Mouse (Mus musculus): ENCODE results near the gene Rhbg. TPM values are rescaled to one million over a fixed set of nuclear protein-coding genes. Genes with fewer than 3 reads are reported as not detected.

Rhbg gene
- total RNA-seq, 2 experiments from 2014 or later: 2.2 to 3.8 TPM

DNA sequence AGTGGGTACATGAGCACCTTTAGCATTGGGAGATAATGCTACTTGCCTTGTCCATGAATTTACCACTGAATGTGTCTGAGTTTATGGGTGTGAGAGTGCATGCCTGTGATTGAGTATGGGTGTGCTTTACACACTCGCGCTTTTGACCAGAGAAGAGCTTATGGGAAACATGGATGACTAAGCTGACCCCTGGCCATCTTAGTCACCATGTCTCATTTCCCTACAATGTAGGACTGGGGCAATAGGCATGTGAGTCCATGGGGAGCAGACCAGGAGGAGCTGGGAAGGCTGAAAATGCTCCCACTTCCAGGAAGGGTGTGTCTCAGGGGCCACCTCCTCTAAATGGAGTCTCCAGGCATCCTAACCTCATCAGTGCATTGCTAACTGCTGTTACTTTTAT is 44.4 kb downstream of the Rhbg start:
- DNase-seq (ENCODE audit: low spot score in 2 of 2): no peak

DNA sequence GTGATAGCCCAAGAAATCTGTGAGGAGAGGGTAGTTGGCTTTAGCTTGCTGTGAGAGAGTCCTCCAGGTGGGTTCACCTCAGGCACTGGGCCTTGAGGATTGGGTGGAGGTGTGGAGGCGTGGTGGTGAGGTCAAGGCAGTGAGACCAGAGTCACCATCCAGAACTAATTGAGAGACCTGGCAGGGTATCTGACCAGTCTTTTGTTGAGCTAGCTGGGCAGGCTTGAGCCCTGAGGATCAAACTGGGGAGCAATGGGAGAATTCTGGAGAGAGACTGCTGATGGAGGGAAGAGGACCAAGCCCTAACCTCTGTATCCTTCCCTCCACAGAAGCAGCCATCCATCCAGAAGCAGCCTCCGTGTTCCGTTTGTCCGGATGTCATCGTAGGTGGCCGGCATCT is 45.2 kb downstream of the Rhbg start:
- no peak for DNase-seq (ENCODE audit: low spot score in 2 of 2)

DNA sequence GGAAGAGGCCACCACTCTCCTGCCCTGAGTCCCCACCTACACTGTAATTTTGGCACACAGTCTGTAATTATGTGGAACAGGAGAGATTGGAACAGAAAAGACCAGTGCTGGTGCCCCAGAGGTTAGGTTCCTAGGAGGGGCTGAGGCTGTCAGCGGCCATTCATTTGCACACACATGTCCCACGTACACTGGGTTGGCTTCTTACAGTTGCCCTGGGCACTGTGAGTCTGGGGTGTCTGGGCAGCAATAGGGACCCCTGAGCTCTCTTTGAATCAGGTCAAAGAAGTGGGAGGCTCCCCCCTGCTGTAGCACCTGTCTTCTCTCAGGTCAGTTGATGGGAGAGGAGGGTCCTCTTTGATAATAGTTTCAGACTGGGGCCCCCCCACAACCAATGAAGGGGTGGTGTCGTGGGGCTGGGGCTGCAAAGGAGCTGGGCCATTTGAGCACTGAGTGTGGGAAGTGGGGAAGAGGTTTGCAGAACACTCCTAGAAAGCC is 46.2 kb downstream of the Rhbg start:
- no peak for DNase-seq (ENCODE audit: low spot score in 2 of 2)

DNA sequence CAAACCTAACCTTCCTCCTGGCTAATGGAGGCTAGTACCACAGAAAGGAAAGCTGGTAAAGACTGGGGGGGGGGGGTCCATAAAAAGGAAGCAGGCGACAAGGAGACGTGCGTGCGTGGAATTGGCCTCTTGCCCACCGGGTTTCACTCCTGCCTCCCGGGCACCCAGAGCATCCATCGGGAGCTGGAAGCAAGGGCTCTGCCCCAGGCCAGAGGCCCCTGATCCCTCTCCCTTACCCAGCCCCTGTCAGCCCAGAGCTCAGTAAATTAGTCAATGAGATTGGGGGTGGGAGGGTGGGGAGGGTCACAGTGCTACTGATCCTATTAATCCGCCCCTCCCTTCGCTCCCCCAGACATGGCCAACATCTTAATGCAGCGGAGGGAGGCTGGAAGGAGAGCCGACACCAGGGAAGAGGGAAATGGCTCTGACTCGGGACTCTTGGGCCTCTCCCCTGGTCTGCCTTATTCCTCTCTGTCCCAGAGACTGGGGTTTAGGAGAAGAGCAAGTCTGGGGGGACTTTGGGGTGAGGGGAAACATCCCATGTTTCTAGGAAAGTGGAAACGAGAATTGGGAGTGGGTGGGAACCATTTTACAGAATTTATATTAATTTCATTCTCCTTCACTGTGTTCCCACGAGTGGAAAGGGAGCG is 46.9 kb downstream of the Rhbg start:
- no peak for DNase-seq (ENCODE audit: low spot score in 2 of 2)

DNA sequence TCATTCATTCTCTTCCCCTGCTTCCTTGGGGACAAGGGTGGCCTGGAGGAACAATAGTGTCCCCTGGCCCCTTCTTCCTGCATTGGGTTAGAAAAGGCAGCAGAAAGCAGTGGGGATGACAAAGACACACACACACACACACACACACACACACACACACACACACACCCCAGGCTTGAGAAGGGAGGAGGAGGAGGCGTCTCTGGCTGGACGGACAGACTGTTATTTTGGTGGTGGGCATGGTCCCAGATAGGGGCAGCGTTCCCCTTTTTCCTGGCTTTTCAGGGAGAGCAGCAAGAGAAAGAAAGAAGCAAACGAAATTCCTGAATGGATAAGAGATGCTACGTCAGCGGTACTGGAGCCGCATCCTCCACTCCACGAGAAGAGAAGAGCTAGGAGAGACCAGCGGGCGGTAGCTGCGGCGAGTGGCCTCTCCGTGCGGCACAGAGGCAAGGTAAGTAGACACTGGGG is 47.6 kb downstream of the Rhbg start:
- no peak for DNase-seq (ENCODE audit: low spot score in 2 of 2)

DNA sequence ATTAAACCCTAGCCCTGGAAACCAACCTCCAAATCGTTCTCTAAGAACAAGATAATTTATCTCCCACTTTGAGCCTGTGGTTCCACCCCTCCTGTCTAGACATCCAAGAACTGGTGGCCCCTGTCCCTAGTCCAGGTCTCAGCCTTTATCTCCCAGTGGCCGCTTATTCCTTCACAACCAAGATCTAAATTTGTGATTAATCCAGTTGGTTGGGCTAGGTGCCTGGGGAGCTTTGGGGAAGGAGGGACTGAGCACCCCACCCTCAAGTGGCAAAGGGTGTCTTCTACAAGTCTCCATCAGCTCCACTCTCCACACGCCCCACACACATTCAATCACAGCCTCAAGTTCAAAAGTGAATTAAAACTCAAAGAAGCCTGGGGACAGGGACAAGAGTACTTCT is 48.0 kb downstream of the Rhbg start:
- DNase-seq (ENCODE audit: low spot score in 2 of 2): no peak

DNA sequence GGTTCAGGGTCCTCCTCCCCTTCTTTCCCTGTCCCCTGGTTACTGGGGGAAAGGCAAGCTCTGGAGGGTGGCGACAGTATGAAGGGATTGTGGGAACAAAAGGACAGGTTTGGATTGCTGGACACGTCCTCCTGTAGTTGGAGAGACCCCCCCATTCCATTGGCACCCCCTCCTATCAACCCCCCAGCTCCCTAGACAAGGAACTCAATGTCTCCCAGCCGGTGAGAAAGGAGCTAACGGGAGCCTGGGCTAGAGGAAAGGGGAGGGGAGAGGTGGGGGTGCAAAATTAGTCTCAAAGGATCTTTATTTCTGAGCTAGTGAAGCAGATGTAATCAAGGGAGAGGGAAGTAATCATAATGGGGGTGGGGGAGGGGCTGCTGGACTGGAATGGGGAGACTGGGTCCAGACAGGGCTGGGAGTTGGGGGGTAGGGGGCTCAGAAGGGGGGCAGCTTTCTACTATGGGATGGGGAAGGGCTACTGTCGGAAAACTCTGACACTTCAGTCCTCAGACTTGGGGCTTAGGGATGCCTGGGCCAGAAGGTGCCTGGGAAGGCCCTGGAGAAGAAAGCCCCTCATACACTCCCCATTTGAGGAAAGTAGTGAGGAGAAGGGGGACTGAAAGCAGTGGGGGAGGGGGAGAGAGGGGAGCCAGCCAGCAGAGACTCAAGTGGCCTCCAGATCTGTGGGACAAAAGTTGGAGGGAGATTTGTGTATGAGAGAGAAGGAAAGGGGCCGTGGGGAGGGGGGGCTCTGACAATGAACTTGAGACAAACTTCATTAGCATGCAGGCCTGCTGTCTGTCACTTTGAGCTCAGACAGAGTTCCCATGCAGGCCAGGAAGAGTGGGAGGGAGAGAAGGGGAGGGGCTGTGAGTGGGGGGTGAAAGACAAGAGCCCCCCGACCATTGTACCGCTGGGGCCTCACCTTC is 48.7 kb downstream of the Rhbg start:
- no peak for DNase-seq (ENCODE audit: low spot score in 2 of 2)

DNA sequence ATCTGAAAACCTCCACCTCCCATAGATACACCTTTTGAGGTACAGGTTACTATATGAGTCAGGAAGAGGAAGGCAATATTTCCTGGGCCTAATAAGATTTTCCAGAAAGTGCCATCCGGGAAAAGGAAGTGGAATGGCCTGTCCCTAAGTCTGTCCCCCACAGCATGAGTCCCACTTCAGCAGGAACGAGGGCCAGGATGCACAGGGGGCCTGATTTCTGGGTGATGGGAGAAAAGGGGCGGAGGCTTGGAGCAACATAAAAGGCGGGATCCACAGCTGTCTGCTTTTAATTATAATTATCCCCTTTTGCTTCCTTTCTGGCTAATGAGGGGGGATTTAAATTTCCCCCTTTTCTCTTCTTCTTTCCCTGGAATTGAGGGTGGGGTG is 49.3 kb downstream of the Rhbg start:
- no peak for DNase-seq (ENCODE audit: low spot score in 2 of 2)

DNA sequence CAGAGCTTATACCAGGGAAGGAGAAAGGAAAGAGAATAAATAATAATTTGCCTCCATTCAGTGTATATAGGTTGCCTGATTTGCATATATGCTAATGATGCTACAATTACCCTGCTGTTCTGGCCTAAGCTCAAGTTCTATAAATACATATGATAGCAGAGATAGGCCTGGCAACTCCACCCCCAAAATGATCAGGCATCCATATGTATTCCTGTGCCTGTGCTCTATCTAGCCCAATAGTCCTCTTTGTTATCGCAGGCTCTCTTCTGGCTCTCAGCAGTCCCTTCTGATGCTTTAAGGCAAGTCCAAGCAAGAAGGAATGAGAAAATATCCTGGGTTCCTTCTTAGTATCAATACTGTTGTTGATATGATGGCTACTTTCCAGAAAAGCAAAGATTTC is 49.8 kb downstream of the Rhbg start:
- no peak for DNase-seq (ENCODE audit: low spot score in 2 of 2)

DNA sequence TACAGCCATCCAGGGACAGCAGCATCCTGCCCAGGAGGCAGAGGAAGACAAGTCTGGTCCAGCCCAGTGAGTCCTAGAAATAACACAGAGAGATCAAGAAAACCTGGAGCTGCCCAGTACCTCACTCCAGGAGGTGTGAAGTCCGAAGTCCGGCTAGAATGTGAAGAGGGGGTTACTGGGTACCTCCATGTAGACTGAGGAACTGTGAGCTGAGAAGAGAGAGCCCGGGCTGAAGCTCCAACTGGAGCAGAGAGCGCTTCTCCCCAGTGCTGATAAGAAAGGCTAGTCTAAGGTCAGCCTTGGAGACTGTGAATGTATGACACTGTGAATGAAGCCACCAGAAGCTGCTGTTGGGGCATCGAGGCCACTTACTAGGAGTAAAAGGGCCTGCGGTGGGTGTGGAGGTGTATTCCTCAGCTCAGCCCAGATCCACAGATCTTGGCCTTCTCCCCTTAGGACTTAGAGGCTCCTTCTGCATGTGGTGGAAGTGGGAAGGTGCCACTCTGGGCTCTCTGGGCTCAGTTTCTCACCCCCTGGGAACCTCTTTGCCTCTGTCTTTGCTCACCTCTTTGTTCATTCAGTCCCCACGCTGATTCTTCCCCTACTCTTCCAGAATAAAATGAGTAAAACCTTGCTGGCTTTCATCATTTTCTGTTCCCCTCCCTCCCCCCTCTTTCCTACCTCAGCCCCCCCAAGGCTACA is 50.4 kb downstream of the Rhbg start:
- no peak for DNase-seq (ENCODE audit: low spot score in 2 of 2)

DNA sequence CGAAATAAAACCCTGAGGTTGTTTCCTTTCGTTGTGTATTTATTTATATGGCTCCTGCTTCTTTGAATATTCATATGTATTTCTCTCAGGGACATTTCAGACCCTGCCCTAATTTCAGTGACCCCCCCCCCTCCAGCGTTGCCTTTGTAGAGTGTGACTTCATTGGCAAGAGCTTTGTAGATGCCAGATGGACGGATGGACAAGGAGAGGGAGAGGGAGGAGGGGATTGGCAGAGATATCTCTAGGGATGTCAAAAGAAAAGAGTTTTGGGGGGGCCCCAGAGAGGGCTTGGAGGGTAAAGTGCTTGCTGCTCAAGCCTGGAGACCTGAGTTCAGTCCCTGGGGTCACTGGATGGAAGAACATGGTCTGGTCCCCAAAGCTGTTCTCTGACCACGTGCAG is 51.1 kb downstream of the Rhbg start:
- no peak for DNase-seq (ENCODE audit: low spot score in 2 of 2)

DNA sequence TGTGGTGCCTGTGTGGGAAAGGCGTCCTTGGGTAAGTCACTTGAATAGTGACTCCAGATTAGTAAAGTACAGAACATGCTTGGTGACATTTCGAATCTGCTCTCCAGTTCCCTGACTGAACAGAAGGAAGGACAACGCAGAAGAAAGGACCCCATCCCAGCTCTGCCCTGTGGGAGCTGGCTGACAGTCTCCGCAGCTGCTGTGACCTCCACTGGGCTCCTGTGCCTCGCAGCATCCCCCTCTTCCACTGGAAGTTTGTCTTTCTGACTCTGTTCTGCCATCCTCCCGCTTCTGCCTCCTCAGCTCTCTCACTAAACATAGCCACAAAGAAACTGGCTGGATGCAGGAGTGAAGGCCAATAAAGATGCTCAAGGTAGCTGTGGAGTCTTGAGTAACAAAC is 51.5 kb downstream of the Rhbg start:
- DNase-seq (ENCODE audit: low spot score in 2 of 2): no peak

DNA sequence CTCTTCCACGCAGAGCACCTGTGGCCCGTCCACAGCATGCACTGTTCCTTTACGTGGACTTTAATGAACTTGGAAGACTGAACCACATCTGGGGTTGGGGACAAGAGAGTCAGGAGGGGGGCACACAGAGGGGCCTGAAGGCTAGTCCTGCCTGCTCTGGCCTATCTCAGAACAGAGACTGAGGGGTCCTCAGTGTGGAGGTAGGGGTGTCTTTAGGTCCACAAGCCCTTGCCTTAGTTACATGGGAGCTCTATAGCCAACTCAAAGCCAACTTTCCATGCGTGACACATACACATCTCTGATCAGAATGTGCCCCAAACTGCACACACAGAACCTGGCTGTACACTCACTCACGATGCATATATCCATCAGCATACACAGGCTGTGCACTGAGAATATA is 52.9 kb downstream of the Rhbg start:
- DNase-seq (ENCODE audit: low spot score in 2 of 2): no peak

DNA sequence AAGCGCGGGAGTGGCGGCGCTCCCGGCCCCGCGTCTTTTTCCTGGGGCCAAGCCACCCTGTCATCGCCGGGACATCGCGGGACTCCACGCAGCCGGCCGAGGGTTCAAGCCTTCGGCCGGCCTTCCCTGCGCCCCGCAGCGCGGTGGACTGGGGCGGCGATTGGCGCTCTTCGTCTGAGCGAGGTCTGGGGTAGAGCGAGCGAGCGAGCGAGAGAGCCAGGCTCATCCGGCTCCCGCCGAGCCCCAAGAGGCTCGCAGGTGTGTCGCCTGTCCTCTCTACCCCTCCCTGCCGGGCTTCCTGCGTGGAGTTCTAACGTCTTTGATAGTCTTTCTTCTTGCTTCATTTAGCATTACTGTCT is 53.6 kb downstream of the Rhbg start:
- DNase-seq (ENCODE audit: low spot score in 2 of 2): no peak

DNA sequence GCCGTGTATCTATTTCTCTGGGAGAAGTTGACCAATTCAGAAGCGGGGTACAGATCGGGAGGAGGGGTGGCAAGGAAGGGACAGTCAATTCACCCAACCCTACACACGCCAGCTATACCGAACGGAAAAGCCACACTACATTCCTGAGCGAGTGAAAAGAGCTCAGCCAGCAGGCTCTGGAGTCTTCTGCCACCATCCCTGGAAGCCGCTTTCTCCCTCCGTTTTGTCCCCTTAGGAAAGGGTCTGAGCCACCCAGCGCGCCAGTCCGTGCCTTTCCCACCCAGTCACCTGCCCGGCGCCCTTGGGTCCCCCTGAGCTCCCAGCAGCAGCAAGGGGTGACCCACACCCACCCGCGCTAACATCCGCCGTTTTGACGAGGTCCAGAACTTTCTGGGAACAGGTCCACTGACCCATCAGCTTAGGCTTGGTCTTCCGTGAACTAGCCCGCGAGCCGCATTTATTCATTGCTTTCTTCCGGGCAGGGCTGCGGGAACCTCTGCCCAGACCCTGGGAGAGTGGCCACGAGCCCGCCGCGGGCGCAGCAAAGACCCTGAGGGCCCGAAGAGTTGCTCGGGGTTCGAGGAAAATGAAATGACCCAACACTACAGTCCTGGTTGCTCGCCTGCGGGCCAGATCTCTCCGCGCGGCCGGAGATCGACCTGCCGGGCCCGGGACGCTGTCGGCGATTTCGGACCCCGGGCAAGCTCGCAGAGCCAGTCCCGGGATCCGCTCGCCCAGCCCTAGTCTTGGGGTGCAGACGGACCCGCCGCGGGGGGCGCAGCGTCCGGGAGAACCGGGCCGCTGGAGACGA is 54.1 kb downstream of the Rhbg start:
- DNase-seq (ENCODE audit: low spot score in 2 of 2): no peak

DNA sequence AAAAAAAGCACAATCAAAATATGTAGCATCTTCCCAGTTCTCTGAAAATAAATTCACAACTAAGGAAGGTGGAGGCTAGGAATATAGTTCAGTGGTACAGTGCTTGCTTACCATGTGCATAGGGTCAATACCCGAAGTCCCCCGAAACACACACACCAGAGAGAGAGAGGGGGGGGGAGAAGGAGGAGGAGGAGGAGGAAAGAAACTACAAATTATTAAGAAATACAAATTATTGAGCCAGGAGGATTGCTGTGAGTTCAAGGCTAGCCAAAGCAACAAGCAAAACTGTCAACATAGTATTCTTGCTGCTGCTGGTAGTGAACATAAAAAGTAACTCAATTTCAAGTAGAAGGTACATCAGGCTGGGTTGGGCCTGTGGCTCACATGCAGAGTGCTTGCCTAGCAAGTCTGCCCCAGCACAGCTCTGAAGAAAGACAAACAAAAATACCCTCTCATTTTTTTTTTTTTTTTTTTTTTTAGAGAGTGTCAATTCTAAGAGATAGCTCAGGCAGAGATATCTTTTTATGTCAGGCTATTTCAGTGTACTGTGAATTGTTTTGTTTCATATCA is 54.9 kb downstream of the Rhbg start:
- no peak for DNase-seq (ENCODE audit: low spot score in 2 of 2)

DNA sequence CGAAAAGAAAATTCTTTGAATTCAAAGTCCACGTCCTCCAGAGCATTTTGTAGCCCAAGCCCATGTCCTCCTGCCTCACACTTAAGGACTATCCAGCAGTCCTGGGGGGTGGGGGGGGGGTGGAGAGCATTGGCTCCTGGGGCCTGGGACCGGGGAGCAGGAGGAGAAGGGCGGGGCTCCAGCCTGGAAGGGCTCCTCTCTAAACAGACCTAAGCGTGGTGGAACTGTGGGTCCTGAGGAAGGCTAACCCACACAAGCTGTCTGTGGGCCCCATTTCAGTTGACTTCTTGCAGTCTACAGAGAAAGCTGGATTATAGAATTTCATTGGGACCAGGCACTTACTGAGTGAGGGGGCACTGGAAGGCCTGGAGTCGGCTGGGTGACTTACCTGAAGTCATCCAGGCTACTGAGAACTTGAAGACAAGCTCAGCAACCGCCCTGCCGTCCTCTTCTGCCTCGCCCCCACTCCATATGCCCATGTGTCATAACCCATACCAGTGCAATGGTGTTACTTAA is 55.9 kb downstream of the Rhbg start:
- no peak for DNase-seq (ENCODE audit: low spot score in 2 of 2)

DNA sequence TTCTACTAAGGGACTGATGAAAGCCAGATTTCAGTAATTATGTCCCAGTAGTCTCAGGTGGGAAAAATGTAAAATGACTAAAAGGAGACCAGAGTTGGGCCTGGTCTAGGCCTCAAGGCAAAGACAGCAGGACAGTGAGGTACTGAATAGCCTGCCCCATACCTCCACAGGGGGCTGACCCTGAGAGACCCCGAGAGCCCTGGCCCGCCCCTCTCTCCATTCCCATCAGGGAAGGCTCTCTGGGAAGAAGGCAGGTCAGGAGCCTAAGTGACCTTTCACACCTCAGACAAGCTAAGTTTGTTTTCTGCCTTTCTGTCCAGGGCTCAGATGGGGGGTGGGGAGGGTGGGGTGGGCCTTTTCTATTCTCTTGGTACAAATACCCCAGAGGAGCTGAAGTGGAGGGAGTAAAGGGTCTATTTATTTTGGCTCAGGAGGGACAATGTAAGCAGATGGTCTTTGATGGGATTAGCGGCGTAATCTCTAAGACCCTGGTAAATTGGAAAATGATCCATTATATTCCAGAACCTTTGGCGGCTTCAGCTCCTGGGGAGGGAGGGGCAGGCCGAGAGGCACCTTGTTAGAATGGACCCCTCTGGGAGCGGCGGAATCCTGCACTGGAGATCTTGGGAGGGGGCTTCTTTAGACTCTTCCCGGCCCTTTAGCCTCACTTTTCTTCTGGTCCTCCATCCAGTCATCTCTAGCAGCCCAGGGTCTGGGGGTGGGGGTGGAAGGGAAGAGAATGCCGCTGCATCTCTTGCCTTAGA is 56.6 kb downstream of the Rhbg start:
- DNase-seq (ENCODE audit: low spot score in 2 of 2): no peak
